Mouse (Mus musculus): ENCODE results near the gene Brd1.

The Brd1 gene

GRCm38 (mm10) chr15:88680931-88681330 is 53.1 kb downstream of the Brd1 start:
- no peak for DNase-seq

DNA sequence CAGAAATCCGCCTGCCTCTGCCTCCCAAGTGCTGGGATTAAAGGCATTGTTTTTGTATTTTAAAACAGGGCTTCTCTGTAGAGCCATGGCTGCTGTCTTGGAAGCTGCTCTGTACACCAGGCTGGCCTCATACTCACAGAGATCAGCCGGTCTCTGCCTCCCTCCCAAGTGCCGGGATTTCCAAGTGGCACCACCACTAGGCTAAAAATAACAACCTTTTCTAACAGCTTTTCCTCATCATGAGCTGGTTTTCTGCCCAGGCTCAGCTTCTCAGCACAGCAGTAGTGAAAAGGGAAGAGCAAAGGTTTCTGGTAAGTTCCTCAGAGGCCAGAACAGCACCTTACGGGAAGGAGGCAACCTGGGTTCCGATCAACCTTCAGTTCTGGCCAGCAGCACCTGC is 56.5 kb downstream of the Brd1 start:
- no peak for DNase-seq

- no peak for DNase-seq
Observed at GRCm38 (mm10) chr15:88675998-88676397, 58.0 kb downstream of the Brd1 start.

DNA sequence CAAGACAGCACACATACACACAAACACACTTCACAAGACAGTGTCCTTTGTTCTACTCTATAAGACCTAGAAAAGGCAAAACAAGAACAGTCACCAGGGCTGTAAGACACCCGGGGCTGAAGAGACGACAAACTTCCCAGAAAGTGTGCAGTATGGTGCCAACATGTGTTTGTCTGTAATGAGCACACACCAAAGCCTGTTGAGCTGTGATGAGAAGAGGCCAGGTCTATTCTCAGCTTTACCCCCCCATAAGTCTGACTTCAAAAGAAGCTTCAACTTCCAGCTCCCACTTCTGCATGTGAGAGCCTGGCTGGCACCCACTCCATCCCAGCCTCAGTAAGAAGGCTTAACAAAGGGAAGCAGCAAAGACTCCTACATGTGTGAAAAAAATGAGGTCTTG is 65.3 kb downstream of the Brd1 start:
- no peak for DNase-seq

DNA sequence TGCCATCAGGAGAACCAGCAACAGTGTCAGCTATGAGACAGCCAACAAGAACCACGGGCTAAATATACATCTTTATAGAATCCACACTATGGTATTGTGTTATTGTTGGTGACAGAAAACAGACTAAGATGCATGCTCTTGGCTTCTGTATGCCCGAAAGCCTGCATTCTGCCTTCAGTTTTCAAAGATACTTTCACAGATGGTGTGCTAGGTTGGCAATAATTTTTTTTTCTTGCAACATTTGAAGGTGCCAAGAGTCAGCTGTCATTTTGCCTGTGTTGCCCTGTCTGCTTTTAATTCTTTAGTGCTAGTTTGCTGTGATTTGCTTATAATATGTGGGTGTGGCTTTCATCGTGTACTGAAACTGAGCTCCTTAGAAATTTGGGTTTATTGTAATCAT is 66.4 kb downstream of the Brd1 start:
- DNase-seq: no peak

- DNase-seq: no peak
Observed at GRCm38 (mm10) chr15:88665846-88666245, 68.2 kb downstream of the Brd1 start.

- DNase-seq: no peak
Observed at GRCm38 (mm10) chr15:88663041-88663440, 71.0 kb downstream of the Brd1 start.

DNA sequence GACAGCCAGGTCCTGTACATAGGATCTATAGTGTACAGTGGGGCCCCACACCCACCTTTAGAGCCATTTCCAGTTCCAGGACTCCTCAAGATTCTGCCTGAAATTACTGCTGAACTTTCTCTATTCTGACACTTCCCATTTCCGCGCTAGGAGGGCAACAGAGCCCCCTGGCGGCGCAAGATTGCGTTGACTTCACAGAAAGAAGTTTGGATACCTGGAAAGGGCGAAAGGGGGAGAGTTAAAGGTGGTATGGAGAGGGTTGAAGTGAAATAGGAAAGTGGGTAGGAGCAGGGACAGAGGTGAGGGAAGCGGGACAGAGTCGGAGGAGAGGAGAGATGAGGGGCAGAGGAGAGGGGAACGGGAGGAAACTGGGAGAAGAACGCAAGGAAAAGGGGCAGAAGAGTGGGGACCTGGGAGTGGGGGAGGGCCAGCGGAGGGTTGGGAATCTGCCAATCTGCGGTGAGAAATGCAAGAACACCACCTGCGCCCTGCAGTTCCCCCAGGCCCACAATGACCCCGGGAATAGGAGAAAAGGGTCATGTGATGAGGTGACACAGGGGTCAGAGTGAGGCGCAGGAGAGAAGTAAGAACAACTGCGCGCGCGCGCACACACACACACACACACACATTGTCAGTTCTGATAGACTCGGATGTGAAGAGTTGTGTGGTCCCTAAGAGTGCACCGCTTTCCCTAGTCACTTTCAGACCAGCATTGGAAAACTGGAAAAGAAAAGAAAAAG is 71.8 kb downstream of the Brd1 start:
- no peak for DNase-seq

DNA sequence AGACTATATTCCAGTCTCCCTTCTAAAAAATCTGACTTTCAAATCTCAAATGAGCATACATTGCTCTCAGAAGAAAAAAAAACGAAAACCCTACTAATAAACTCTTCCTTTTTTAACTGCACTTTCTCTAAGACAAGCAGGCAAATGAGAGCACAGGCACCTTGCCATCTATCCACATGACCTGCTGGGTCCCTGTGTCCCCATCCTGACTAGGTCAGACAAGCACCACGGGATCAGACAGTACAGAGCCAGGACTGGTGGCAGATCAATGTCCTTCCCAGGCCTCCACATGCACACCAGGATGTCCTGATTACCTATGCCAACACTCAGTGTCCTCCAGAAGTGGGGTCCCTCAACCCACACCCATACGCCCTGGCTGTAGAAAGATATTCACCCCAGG is 72.4 kb downstream of the Brd1 start:
- no peak for DNase-seq

GRCm38 (mm10) chr15:88652006-88652405 is 82.0 kb downstream of the Brd1 start:
- DNase-seq: no peak

DNA sequence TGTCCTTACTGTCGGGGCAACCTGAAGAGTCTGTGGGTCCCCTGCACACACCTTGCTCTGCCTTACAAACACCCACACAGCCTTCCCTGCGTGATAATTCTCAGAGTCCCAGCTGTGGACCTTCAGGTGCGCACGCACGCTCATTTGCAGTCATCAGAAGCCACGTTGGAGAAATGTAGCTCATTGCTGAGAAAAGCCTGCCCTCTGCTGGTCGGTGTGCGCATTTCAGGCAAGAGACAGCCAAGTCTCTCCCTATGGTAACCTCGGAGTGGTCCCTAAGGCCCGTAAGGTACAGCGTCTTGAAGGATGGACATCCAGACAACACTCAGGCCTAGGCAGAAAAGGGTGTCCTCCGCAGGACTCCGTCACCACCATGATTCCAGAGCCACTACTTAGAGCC is 83.0 kb downstream of the Brd1 start:
- peak in 1 of 2 experiments; percentile 15 for DNase-seq
